Mouse (Mus musculus): ENCODE data around the gene Rangap1.

GRCm38 (mm10) chr15:81708991-81709390, 36.3 kb downstream of the Rangap1 start:
- no peak for TF ChIP-seq POLR2A (IDR thresholded peaks at IDR 0.05; ENCODE audit: borderline replicate concordance, extremely low read depth, low read depth, low read length)
- TF ChIP-seq CTCF (IDR thresholded peaks at IDR 0.05; ENCODE audit: insufficient read depth, low read length): no peak
